Mouse (Mus musculus) E14TG2a.4 (cell line): Measurements from ENCODE around the gene Gm20838.
"Not testable (repeated sequence)": the region's sequence is repeated elsewhere in the genome, so short reads cannot be mapped to it uniquely, and the experiment has no call there.

Experiments
- H3K27me3 ChIP-seq: 2 replicates; pipeline ENCODE4 v1.6.1; 2014; ENCODE audit warnings: low read length, control low read depth; ENCODE audit not compliant: insufficient read depth
- H3K36me3 ChIP-seq: 2 replicates; pipeline ENCODE4 v1.6.1; 2014; ENCODE audit warnings: low read length, control low read depth; ENCODE audit not compliant: insufficient read depth
- H3K4me1 ChIP-seq: replicated peaks from 2 replicates; pipeline ENCODE4 v1.6.1; 2014; ENCODE audit warnings: low read depth, low read length, control low read depth
- H3K4me3 ChIP-seq: replicated peaks from 2 replicates; pipeline ENCODE4 v1.5.1; 2014; ENCODE audit warnings: mild to moderate bottlenecking, low read length
- H3K9me3 ChIP-seq: 2 replicates; pipeline ENCODE4 v1.6.1; 2014; ENCODE audit warnings: low read length, control low read depth

Gm20838 gene

DNA sequence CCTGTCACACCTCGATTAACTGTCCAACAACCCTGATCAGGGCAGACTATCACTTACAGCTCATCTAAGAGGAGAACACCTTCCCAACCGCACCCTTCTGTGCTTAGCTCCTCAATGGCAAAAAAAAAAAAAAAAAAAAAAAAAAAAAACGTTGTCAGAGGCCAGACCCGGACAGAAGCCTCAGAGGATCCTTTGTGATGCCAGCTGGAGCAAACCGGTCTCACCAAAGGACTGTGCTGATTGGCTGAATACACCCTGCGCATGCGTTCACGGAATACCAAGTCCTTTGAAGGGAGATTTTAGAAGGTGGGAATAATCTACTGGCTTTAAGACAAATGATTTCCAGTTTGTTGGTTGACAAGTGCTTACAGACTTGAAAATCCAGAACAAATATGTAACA lies at the start of gene Gm20838:
TSS of gene Gm20838 (minus strand) at position 101 of the 400 bp plus-strand sequence.
- not testable (repeated sequence) for H3K4me3 ChIP-seq, H3K27me3 ChIP-seq, H3K4me1 ChIP-seq, H3K36me3 ChIP-seq, H3K9me3 ChIP-seq
